Mouse (Mus musculus): ENCODE measurements around the gene Zzz3. TPM values are rescaled to one million over a fixed set of nuclear protein-coding genes. Genes with fewer than 3 reads are reported as not detected.

The Zzz3 gene
- total RNA-seq, 1 experiment from 2014 or later = 45.0 TPM

- no peak for DNase-seq
Observed at GRCm38 (mm10) chr3:152497084-152497483, 101.8 kb downstream of the Zzz3 start.

DNA sequence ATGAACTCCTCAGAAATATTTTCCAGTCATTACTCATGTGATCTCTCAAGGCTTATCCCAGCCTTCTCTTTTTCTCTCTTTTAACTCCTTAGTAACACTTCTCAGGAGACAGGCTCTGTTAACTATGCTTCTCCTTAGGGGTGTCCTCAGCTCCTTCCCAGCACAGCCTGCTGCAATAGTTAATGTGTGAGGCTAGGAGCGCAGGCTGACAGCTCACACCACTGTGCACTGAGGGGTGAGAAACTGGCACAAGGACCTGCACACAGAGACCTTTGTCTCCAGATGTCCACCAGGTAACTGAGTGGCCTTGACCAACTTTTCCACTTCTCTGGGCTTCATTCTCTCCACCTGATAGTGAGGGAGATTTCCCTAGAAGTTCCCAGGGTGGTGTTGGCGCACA is 102.6 kb downstream of the Zzz3 start:
- no peak for DNase-seq

DNA sequence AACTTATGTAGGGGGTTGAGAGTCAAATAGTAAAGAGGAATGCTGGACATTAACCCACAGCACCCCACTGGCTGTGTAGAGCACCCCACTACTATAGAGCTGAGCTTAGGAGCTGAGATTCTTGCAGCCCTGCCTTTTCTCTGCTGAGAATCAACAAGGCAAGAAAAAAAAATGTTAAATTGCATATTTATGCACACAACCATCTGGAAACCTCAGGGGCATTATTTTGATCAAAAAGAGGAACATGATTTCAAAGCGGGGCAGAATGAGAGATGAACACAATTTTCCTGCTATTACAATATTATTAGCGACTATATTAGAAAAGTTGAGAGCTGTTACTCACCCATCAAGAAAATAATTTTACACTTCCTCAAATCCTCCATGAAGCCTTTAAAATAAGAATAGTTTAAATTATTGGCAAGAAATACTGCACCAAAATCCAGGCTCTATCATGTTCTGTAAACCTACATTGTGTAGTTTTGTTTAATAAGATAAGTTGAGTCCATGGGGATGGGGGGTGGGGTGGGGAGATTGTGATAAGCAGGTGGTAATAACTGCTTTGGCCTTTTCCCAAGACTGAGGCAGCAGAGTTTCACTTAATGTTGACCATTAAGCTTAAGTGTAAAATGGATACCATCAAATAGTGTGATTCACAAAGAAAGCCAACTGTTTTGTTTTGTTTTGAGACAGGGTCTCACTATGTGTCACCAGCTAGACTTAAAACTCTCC is 103.9 kb downstream of the Zzz3 start:
- DNase-seq = no peak

DNA sequence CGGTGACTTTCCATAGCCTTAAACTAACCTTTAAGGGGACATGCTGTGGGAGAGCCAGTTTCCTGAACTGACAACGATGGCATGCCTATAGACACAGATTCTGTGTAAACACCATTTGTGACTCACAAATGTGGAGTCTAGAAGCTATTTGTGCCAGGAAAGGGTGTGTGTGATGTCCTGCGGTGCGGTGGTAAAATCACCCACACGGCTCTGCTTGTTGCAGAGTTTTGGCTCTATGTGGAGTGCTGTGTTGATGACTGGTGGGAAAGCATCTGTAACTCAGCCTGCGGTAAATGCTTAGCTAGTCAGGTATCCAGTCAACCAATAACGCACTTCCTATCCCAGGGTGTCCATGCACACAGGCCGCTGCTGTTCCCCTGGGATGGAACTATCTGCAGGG is 112.6 kb downstream of the Zzz3 start:
- no peak for DNase-seq

GRCm38 (mm10) chr3:152508419-152508993 is 113.2 kb downstream of the Zzz3 start:
- DNase-seq = no peak

DNA sequence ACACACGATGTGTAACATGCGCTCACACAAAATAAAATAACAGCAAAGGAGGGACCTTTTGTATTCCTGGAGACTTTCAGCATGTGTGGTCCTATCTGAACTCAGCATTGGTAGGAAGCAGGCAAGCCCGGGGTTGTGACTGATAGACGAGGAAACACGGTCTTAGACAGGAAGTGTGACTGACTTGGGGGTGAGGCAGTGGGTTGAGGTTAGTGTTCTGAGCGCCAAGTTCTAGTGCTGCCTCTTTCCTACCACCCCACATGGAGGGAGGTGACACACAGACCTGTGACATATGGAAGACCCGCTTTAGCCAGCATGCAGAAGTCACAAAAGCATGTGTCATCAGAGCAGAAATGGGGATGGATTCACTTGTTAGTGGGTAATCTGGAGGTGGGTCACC is 114.0 kb downstream of the Zzz3 start:
- DNase-seq = no peak

Other genes starting within 250 kb of the Zzz3 start
- gene Gipc2, start 229.2 kb upstream of the Zzz3 start, total RNA-seq (2021) = 1.1 TPM in 1 of 2 replicates, not detected in the other
- gene Dnajb4, start 185.2 kb upstream of the Zzz3 start, total RNA-seq (2021) = 35.4 and 36.6 TPM in 2 replicates
- 157 and 210 TPM in 2 replicates for gene Fubp1, start 185.1 kb upstream of the Zzz3 start, total RNA-seq (2021)
- 3.5 and 4.7 TPM in 2 replicates for gene Nexn, start 129.1 kb upstream of the Zzz3 start, total RNA-seq (2021)
- 6.3 and 10.8 TPM in 2 replicates for gene Miga1, start 55.1 kb upstream of the Zzz3 start, total RNA-seq (2021)
- 121 and 126 TPM in 2 replicates for gene Usp33, start 49.0 kb upstream of the Zzz3 start, total RNA-seq (2021)